Mouse (Mus musculus) stomach, embryonic 16.5 days (tissue): ENCODE data around the gene Gnpat. TPM values are rescaled to one million over a fixed set of nuclear protein-coding genes. Genes with fewer than 3 reads are reported as not detected.

Experiments
- ATAC-seq: fragments of 200-750 bp; cut with Nextera tagmentation; 2 replicates; pipeline ENCODE4 v1.8.0; 2017; ENCODE audit warnings: moderate number of reproducible peaks, moderate TSS enrichment; ENCODE audit not compliant: insufficient read depth, low FRiP score
- H3K27ac ChIP-seq: fragments of 300-500 bp; sonication (generic); 2 replicates; pipeline ENCODE4 v1.5.1; 2014; ENCODE audit warnings: low read length
- H3K27me3 ChIP-seq: fragments of 300-500 bp; sonication (generic); 2 replicates; pipeline ENCODE4 v1.6.1; 2014; ENCODE audit warnings: low read length, control low read depth, mixed read lengths; ENCODE audit not compliant: control insufficient read depth, insufficient read depth
- H3K36me3 ChIP-seq: fragments of 300-500 bp; sonication (generic); 2 replicates; pipeline ENCODE4 v1.6.1; 2014; ENCODE audit warnings: low read length; ENCODE audit not compliant: control insufficient read depth, insufficient read depth
- H3K4me1 ChIP-seq: fragments of 300-500 bp; sonication (generic); 2 replicates; pipeline ENCODE4 v1.6.1; 2014; ENCODE audit warnings: low read length, control low read depth, mixed read lengths; ENCODE audit not compliant: control insufficient read depth, insufficient read depth
- H3K4me2 ChIP-seq: fragments of 300-500 bp; sonication (generic); 2 replicates; pipeline ENCODE4 v1.6.1; 2014; ENCODE audit warnings: low read depth, low read length, mixed read lengths
- H3K4me3 ChIP-seq: fragments of 300-500 bp; sonication (generic); replicated peaks from 2 replicates; pipeline ENCODE4 v1.5.1; 2014; ENCODE audit warnings: mild to moderate bottlenecking, low read length
- H3K9ac ChIP-seq: fragments of 300-500 bp; sonication (generic); 2 replicates; pipeline ENCODE4 v1.6.1; 2014; ENCODE audit warnings: low read length
- H3K9me3 ChIP-seq: fragments of 300-500 bp; sonication (generic); replicated peaks from 2 replicates; pipeline ENCODE4 v1.6.1; 2016; ENCODE audit warnings: low read length, control low read depth; ENCODE audit not compliant: control insufficient read depth
- WGBS: fragments of 180-500 bp; shearing (Covaris S2); extraction: QIAGEN DNeasy Blood & Tissue Kit; methylation state at CpG from one replicate; pipeline ENCODE4 v1.1.7; 2014; 5-methylcytosine and 5-hydroxymethylcytosine counted together
- polyA plus RNA-seq: library from polyadenylated mRNA; unstranded; fragments of >200 nt; fragmentation: Nextera tagmentation; extraction: Ambion mirVana; gene quantifications from 2 replicates; pipeline ENCODE4 v1.2.1, GENCODE M21; 2015

The Gnpat gene
- polyA plus RNA-seq, 1 experiment from 2014 or later = 90.1 TPM

- Histone ChIP-seq H3K4me1 (peaks cover 7% of the 10 kb centered on the region), H3K4me2 (peak overlapping the region; percentile 85), H3K27me3 (no peaks in the 10 kb centered on the region), H3K27ac (peak overlapping the region; percentile 93), H3K36me3 (peaks cover 11% of the 10 kb centered on the region), H3K4me3 (peak overlapping the region; percentile 93), H3K9me3 (no peaks in the 10 kb centered on the region), H3K9ac (peak overlapping the region; percentile 98)
- no peak for ATAC-seq
- 0% methylated on average over 33 of the region's 33 CpGs for WGBS
Observed at GRCm38 (mm10) chr8:124863163-124863677, 387 bp downstream of the Gnpat start.

GRCm38 (mm10) chr8:124863729-124864128 lies 896 bp downstream of the Gnpat start:
- Histone ChIP-seq H3K27ac (peak overlapping the region; percentile 93; the same call in 1 of the 2 replicates), H3K9me3 (no peaks in the 10 kb centered on the region), H3K9ac (peak overlapping the region; percentile 98), H3K36me3 (peaks cover 8% of the 10 kb centered on the region), H3K4me1 (peaks cover 7% of the 10 kb centered on the region), H3K4me3 (peak overlapping the region; percentile 93), H3K4me2 (peak overlapping the region; percentile 85), H3K27me3 (no peaks in the 10 kb centered on the region)
- no peak for ATAC-seq
- 9% methylated on average over 8 of the region's 8 CpGs for WGBS

- Histone ChIP-seq H3K27me3 (no peaks in the 10 kb centered on the region), H3K9ac (no peak overlapping the region), H3K9me3 (no peaks in the 10 kb centered on the region), H3K4me3 (no peak overlapping the region), H3K36me3 (no peaks in the 10 kb centered on the region), H3K4me1 (peaks cover 7% of the 10 kb centered on the region), H3K4me2 (no peak overlapping the region), H3K27ac (no peak overlapping the region)
- 71% methylated on average over 3 of the region's 3 CpGs for WGBS
- ATAC-seq = no peak
Observed at GRCm38 (mm10) chr8:124866669-124867068, 3.8 kb downstream of the Gnpat start.

DNA sequence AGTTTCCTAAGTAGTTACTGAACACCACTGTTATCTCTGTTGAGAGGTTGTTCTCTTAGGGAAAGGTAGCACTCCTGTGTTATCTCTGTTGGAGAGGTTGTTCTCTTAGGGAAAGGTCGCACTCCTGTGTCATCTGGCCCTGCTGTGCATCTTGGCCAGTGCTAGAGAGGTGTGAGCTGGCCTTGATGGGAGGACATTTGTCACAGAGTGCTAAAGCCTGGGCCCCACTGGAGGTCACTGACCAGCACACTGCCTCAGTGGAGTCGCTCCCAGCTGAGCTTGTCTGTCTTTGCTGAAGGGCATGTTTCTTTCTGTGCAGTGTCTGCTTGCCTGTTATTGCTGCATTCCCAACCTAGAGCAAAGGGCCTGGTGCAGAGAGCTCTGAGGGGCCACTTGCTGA lies 4.3 kb downstream of the Gnpat start:
- WGBS = 69% methylated on average over 2 of the region's 2 CpGs
- Histone ChIP-seq H3K36me3 (no peaks in the 10 kb centered on the region), H3K4me1 (peaks cover 7% of the 10 kb centered on the region), H3K9me3 (no peaks in the 10 kb centered on the region), H3K27ac (no peak overlapping the region), H3K27me3 (no peaks in the 10 kb centered on the region), H3K4me3 (no peak overlapping the region), H3K9ac (no peak overlapping the region), H3K4me2 (no peak overlapping the region)
- no peak for ATAC-seq

GRCm38 (mm10) chr8:124869708-124870107 lies 6.9 kb downstream of the Gnpat start:
- Histone ChIP-seq H3K36me3 (peaks cover 13% of the 10 kb centered on the region; the same call in 1 of the 2 replicates), H3K4me1 (no peaks in the 10 kb centered on the region), H3K4me3 (no peak overlapping the region), H3K27ac (no peak overlapping the region), H3K9ac (no peak overlapping the region), H3K4me2 (no peak overlapping the region), H3K27me3 (no peaks in the 10 kb centered on the region), H3K9me3 (no peaks in the 10 kb centered on the region)
- no peak for ATAC-seq
- 70% methylated on average over 6 of the region's 6 CpGs for WGBS

DNA sequence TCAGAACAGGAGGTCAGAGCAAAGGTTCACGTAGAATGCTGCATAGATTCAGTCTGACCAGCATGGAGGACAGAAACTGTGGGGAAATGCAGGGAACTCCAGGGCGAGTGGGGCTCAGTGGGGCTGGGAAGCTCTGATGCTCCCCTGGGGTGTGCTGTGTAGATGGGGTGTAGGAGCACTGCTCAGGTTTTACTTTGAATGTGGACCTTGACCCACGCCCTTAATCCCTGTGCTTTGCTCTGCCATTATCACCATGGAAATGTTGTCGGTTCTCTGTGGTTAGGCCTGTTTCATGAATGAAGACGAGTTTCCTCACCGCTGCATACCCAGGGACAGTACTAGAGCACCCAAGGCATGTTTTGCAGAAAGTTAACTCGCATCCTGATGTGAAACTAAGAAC lies 8.6 kb downstream of the Gnpat start:
- no peaks in the 10 kb centered on the region for H3K27me3 ChIP-seq
- no peak for ATAC-seq
- no peak overlapping the region for H3K27ac ChIP-seq
- H3K4me3 ChIP-seq = no peak overlapping the region
- no peak overlapping the region for H3K9ac ChIP-seq
- H3K4me2 ChIP-seq = no peak overlapping the region
- WGBS = 88% methylated on average over 7 of the region's 7 CpGs
- peaks cover 19% of the 10 kb centered on the region; the same call in 1 of the 2 replicates for H3K36me3 ChIP-seq
- no peaks in the 10 kb centered on the region for H3K4me1 ChIP-seq
- no peaks in the 10 kb centered on the region for H3K9me3 ChIP-seq

DNA sequence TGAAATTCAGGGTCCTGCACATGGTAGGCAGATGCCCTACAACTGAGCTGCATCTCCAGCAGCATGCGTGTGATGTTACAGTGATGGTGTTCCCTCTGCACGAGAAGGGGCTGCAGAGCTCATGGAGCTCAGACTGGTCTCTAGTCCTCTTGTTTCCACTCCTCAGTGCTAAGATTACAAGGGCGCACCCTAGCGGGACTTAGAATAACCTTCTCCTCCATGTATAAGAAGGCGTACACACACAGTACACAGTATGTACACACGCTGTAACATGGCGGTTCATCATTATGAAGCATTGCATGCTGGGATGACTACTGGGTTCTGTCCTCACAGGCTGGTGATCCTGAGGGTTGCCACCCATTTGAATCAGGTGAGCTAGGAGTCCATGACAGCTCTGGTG lies 9.2 kb downstream of the Gnpat start:
- no peak overlapping the region for H3K4me2 ChIP-seq
- H3K9ac ChIP-seq = no peak overlapping the region
- H3K36me3 ChIP-seq = peaks cover 23% of the 10 kb centered on the region
- no peaks in the 10 kb centered on the region for H3K27me3 ChIP-seq
- H3K4me1 ChIP-seq = no peaks in the 10 kb centered on the region
- no peaks in the 10 kb centered on the region for H3K9me3 ChIP-seq
- WGBS = 89% methylated on average over 7 of the region's 7 CpGs
- no peak overlapping the region for H3K4me3 ChIP-seq
- H3K27ac ChIP-seq = no peak overlapping the region
- ATAC-seq = no peak

- no peaks in the 10 kb centered on the region for H3K27me3 ChIP-seq
- H3K27ac ChIP-seq = no peak overlapping the region
- peaks cover 28% of the 10 kb centered on the region for H3K36me3 ChIP-seq
- no peak overlapping the region for H3K4me2 ChIP-seq
- H3K9me3 ChIP-seq = no peaks in the 10 kb centered on the region
- H3K4me1 ChIP-seq = no peaks in the 10 kb centered on the region
- H3K9ac ChIP-seq = no peak overlapping the region
- H3K4me3 ChIP-seq = no peak overlapping the region
- WGBS = 67% methylated on average over 5 of the region's 5 CpGs
- ATAC-seq = peak; percentile 73
Observed at GRCm38 (mm10) chr8:124872690-124873089, 9.9 kb downstream of the Gnpat start.

DNA sequence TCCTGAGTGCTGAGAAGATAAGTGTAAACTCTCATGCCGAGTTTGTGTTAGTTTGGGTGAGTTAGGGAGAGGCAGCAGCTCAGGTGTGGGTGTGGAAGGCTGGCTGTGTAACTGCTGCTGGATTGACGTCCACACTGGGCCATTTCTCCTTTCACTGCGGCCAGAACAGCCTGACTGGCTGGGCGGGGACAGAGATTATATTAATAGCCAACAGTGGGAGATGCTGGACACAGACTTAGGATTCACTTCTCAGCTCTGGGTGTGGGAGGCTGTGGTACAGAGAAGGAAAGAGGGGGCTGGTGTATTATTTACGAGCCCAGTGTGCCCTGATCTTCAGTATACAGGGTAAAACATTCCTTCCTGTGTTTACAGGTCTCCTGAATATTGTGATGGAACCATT lies 15.3 kb downstream of the Gnpat start:
- Histone ChIP-seq H3K36me3 (peaks cover 58% of the 10 kb centered on the region), H3K4me3 (no peak overlapping the region), H3K9me3 (no peaks in the 10 kb centered on the region), H3K4me2 (no peak overlapping the region), H3K9ac (no peak overlapping the region), H3K4me1 (no peaks in the 10 kb centered on the region), H3K27ac (no peak overlapping the region), H3K27me3 (no peaks in the 10 kb centered on the region)
- WGBS = 77% methylated on average over 5 of the region's 5 CpGs
- no peak for ATAC-seq
